Comparison of ENCODE assay signal across 8 mouse cellular contexts in genomic region chr5:114690633-114691567, GRCm38 (mm10). TPM values are rescaled to one million over a fixed set of nuclear protein-coding genes. Genes with fewer than 3 reads are reported as not detected.
DNase-seq lines count a peak whose midpoint lies in the region; ATAC-seq and TF ChIP-seq lines count a peak whose summit lies in the region.

Gene Gltp, minus strand, starts transcription at chr5:114690984.

- H3K27ac ChIP-seq in cortical plate, adult 2 months (ENCODE audit: insufficient read depth, low read length), result peak within 1 kb of the TSS; percentile 85; the same call in 1 of the 2 replicates

- H3K4me1 ChIP-seq in cortical plate, adult 2 months (ENCODE audit: control insufficient read depth, insufficient read depth, low read length), result peaks cover 7% of the 10 kb centered on the region

- H3K4me3 ChIP-seq in cortical plate, adult 2 months (ENCODE audit: insufficient read depth, low read length), result peak within 1 kb of the TSS; percentile 65

- no peak for TF ChIP-seq POLR2A in cortical plate, adult 2 months (IDR thresholded peaks at IDR 0.05; ENCODE audit: extremely low read depth, insufficient read depth, low read length)

- ATAC-seq in activated CD4-positive, CD25-positive, alpha-beta regulatory T cell, adult 4 months, result peak; percentile 95
- ATAC-seq in megakaryocyte progenitor cell, adult 5-6 weeks (replicated peaks; ENCODE audit: poor library complexity), result peak; percentile 90

- DNase-seq in gastrocnemius, postnatal 10 days, result peak; percentile 94
- DNase-seq in induced T-regulatory cell, adult 2 months (ENCODE audit: low read depth), result peak; percentile 97
- peak; percentile 83 to 92 for DNase-seq in left cerebral cortex, adult 9 months (ENCODE audit: low spot score in 2 of 2)
- peak; percentile 94 for DNase-seq in right cerebral cortex, postnatal 14 days
- DNase-seq in urinary bladder, postnatal 36 days (ENCODE audit: low spot score in 2 of 2), result peak; percentile 86 to 91

- TF ChIP-seq CTCF in cortical plate, adult 2 months (IDR thresholded peaks at IDR 0.05; ENCODE audit: extremely low read depth, insufficient read depth, low read length), result no peak

RNA-seq across cellular contexts. Expression of gene Gltp, which starts in this region (rescaled TPM):
- polyA plus RNA-seq in activated CD4-positive, CD25-positive, alpha-beta regulatory T cell, adult 4 months (2017; shearing (Covaris generic)), result 100 to 1,000 TPM; 251 to 266 TPM
- polyA plus RNA-seq in cortical plate, adult 2 months (2012; rRNA removed), result 58.0 and 69.6 TPM in 2 replicates
- 10 to 100 TPM; 15.1 to 17.6 TPM for total RNA-seq in gastrocnemius, postnatal 10 days (2021)
- 94.3 and 101 TPM in 2 replicates for total RNA-seq in megakaryocyte progenitor cell, adult 5-6 weeks (2015)
- total RNA-seq in megakaryocyte progenitor cell, adult 5-6 weeks (2017), result 46.1 and 48.6 TPM in 2 replicates

Comparison
In these comparisons a context has a peak if more than half of its experiments do, and no peak if none do; other contexts are left out.
1. Peak in every context shown above with its lines: DNase-seq, ATAC-seq, H3K4me3 ChIP-seq and H3K27ac ChIP-seq.